Mouse (Mus musculus) lung, postnatal 0 days (tissue): Measurements from ENCODE around the gene Sod2. TPM values are rescaled to one million over a fixed set of nuclear protein-coding genes. Genes with fewer than 3 reads are reported as not detected.
"Not testable (repeated sequence)": the region's sequence is repeated elsewhere in the genome, so short reads cannot be mapped to it uniquely, and the experiment has no call there.

Experiments used
- ATAC-seq: fragments of 200-750 bp; cut with Nextera tagmentation; 2 replicates; pipeline ENCODE4 v1.8.0; 2017; ENCODE audit warnings: moderate library complexity
- DNase-seq: peaks from one replicate; pipeline ENCODE4 v3.0.0-alpha.2; 2016; ENCODE audit warnings: low spot score
- H3K27ac ChIP-seq: fragments of 300-500 bp; sonication (generic); 2 replicates; pipeline ENCODE4 v1.5.1; 2014; ENCODE audit warnings: antibody characterized with exemption, mild to moderate bottlenecking, low read length, mixed read lengths
- H3K27me3 ChIP-seq: fragments of 300-500 bp; sonication (generic); replicated peaks from 2 replicates; pipeline ENCODE4 v1.6.1; 2014; ENCODE audit warnings: low read length, mixed read lengths; ENCODE audit not compliant: insufficient read depth
- H3K36me3 ChIP-seq: fragments of 300-500 bp; sonication (generic); 2 replicates; pipeline ENCODE4 v1.6.1; 2014; ENCODE audit warnings: low read length, mixed read lengths; ENCODE audit not compliant: insufficient read depth
- H3K4me1 ChIP-seq: fragments of 300-500 bp; sonication (generic); 2 replicates; pipeline ENCODE4 v1.6.1; 2014; ENCODE audit warnings: antibody characterized with exemption, low read depth, low read length, mixed read lengths; ENCODE audit not compliant: insufficient read depth
- H3K4me2 ChIP-seq: fragments of 300-500 bp; sonication (generic); replicated peaks from 2 replicates; pipeline ENCODE4 v1.6.1; 2014; ENCODE audit warnings: low read depth, mild to moderate bottlenecking, low read length, moderate library complexity, mixed read lengths
- H3K4me3 ChIP-seq: fragments of 300-500 bp; sonication (generic); 2 replicates; pipeline ENCODE4 v1.5.1; 2014; ENCODE audit warnings: low read depth, low read length
- H3K9ac ChIP-seq: fragments of 300-500 bp; sonication (generic); replicated peaks from 2 replicates; pipeline ENCODE4 v1.6.1; 2014; ENCODE audit warnings: low read depth, mild to moderate bottlenecking
- H3K9me3 ChIP-seq: fragments of 300-500 bp; sonication (generic); 2 replicates; pipeline ENCODE4 v1.6.1; 2016; ENCODE audit warnings: low read length, mixed read lengths
- CTCF ChIP-seq: IDR thresholded peaks from 2 replicates; pipeline ENCODE4 v1.5.1; 2016; ENCODE audit warnings: antibody characterized with exemption, mild to moderate bottlenecking
- EP300 ChIP-seq: IDR thresholded peaks from 2 replicates; pipeline ENCODE4 v1.6.1; 2016; ENCODE audit warnings: antibody characterized with exemption, mild to moderate bottlenecking, control low read depth
- whole genome bisulfite sequencing: fragments of 180-500 bp; shearing (Covaris S2); extraction: QIAGEN DNeasy Blood & Tissue Kit; methylation state at CpG from one replicate; pipeline ENCODE4 v1.1.7; 2014; 5-methylcytosine and 5-hydroxymethylcytosine counted together
- polyA plus RNA-seq: library from polyadenylated mRNA; unstranded; fragments of >200 nt; fragmentation: Nextera tagmentation; extraction: Ambion mirVana; gene quantifications from 2 replicates; pipeline ENCODE4 v1.2.1, GENCODE M21; 2015

Gene Sod2
- polyA plus RNA-seq, 1 experiment from 2014 or later, result 195 TPM

DNA sequence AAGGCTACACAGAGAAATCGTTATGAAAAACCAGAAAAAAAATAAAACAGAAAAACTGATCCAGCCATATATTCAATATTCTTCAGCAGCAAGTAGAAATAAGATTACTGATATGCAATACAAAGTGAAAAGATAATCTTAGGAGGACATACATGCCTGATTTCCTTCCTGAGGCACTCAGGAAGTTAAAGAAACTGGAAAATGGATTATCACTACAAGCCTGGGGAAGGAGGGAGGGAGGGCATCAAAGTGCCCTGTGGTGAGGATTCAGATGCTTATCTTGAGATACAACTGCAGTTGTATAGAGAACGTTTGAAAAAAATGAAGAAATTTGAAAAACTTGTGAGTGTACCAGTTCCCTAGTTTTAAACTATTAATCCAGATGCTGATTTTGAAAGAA is 22.7 kb upstream of the Sod2 start:
- H3K27ac ChIP-seq, result no peak overlapping the region
- H3K27me3 ChIP-seq, result no peaks in the 10 kb centered on the region
- TF ChIP-seq CTCF, result no peak
- no peak overlapping the region for H3K9ac ChIP-seq
- H3K36me3 ChIP-seq, result peaks cover 27% of the 10 kb centered on the region
- DNase-seq (no peak), ATAC-seq (no peak)
- no peak overlapping the region for H3K4me2 ChIP-seq
- H3K4me1 ChIP-seq, result no peaks in the 10 kb centered on the region
- H3K9me3 ChIP-seq, result no peaks in the 10 kb centered on the region
- WGBS, result 50% methylated on average over 2 of the region's 2 CpGs
- H3K4me3 ChIP-seq, result no peak overlapping the region

GRCm38 (mm10) chr17:12988096-12988495 is 18.6 kb upstream of the Sod2 start:
- H3K4me3 ChIP-seq, H3K27ac ChIP-seq, H3K9me3 ChIP-seq, H3K27me3 ChIP-seq, H3K9ac ChIP-seq, H3K4me2 ChIP-seq, H3K4me1 ChIP-seq, ATAC-seq, DNase-seq: not testable (repeated sequence)
- WGBS, result 96% methylated on average over 8 of the region's 8 CpGs
- H3K36me3 ChIP-seq, result peaks cover 16% of the 10 kb centered on the region; the same call in 1 of the 2 replicates
- TF ChIP-seq CTCF, result peak; percentile 38; the same call in 1 of the 2 replicates

GRCm38 (mm10) chr17:12990567-12991145 is 16.0 kb upstream of the Sod2 start:
- H3K4me3 ChIP-seq, result peak overlapping the region; percentile 100
- TF ChIP-seq CTCF (no peak), EP300 (no peak)
- peaks cover 3% of the 10 kb centered on the region; the same call in 1 of the 2 replicates for H3K36me3 ChIP-seq
- H3K9ac ChIP-seq, result peak overlapping the region; percentile 100
- no peaks in the 10 kb centered on the region; the same call in 1 of the 2 replicates for H3K4me1 ChIP-seq
- 34% methylated on average over 8 of the region's 8 CpGs for WGBS
- DNase-seq (peak; percentile 50), ATAC-seq (no peak)
- no peaks in the 10 kb centered on the region for H3K9me3 ChIP-seq
- no peaks in the 10 kb centered on the region for H3K27me3 ChIP-seq
- H3K27ac ChIP-seq, result peak overlapping the region; percentile 100
- H3K4me2 ChIP-seq, result peak overlapping the region; percentile 81

DNA sequence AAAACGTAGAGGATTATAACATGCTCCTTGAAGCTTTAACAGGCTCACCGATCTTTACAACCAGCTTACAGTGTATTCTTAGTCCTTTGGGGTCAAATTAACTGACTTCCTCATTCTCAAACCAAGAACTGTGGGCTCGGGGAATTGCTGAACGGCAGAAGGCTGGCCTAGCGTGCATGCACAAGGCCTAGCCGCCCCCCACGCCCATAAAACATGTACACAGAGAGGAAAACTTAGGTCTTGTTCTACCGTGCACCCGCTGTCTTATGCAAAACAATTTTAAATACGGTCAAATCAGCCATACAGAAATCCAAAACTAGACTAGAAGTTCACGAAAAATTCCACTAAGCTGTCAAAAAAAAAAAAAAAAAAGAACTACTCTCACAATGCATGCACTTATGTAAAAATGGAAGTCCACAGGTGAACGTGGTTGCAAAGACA is 15.4 kb upstream of the Sod2 start:
- WGBS, result 1% methylated on average over 12 of the region's 12 CpGs
- Histone ChIP-seq H3K4me2 (peak overlapping the region; percentile 81), H3K9me3 (no peaks in the 10 kb centered on the region), H3K27me3 (no peaks in the 10 kb centered on the region), H3K4me1 (no peaks in the 10 kb centered on the region; the same call in 1 of the 2 replicates), H3K4me3 (peak overlapping the region; percentile 100), H3K36me3 (peaks cover 3% of the 10 kb centered on the region; the same call in 1 of the 2 replicates), H3K9ac (peak overlapping the region; percentile 100), H3K27ac (peak overlapping the region; percentile 100)
- ATAC-seq (no peak), DNase-seq (peak; percentile 48)
- TF ChIP-seq CTCF, result no peak
- TF ChIP-seq EP300, result no peak

DNA sequence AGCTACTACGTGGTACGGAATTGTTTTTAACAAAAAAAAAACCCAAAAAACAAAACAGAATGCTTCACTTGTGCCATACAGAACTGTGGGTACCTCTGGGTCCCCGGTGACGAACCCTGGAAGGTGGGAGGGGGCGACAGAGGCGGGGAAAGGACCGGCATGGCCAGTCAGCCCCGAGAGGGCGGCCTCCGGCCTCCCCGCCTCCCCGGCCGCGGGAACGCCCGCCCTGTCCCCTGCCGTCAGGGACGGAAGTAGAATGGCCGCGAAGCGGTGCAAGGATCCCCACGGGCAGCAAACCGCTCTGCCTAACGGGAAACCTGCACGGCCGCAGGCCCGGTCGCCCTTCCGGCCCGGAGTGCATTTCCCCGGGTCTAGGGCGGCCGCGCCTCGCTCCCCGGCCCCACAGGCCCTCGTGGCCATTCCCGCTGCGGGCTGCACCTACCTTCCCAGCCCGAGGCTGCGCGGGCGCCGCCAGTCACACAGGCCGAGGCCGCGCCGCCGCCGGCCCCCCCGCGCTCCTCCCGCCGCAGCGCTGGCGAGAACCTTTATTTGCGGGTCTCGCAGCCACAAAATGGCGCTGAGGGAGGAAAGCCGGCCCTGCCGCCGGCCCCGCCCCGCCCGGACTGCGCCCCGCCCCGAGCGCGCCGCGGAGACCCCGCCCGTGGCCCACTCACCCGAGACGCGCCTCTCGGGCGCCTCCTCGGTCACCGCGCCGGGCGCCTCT is 14.8 kb upstream of the Sod2 start:
- no peaks in the 10 kb centered on the region for H3K9me3 ChIP-seq
- peak overlapping the region; percentile 100 for H3K27ac ChIP-seq
- peak; percentile 93 for DNase-seq
- WGBS, result 2% methylated on average over 69 of the region's 84 CpGs
- H3K4me3 ChIP-seq, result peak overlapping the region; percentile 100
- H3K4me2 ChIP-seq, result peak overlapping the region; percentile 81
- ATAC-seq, result peak; percentile 96
- no peaks in the 10 kb centered on the region for H3K27me3 ChIP-seq
- H3K4me1 ChIP-seq, result no peaks in the 10 kb centered on the region; the same call in 1 of the 2 replicates
- TF ChIP-seq EP300, result no peak
- TF ChIP-seq CTCF, result no peak
- H3K9ac ChIP-seq, result peak overlapping the region; percentile 100
- peaks cover 3% of the 10 kb centered on the region; the same call in 1 of the 2 replicates for H3K36me3 ChIP-seq

GRCm38 (mm10) chr17:12992470-12992991 is 14.1 kb upstream of the Sod2 start:
- ATAC-seq, result peak; percentile 93

More at GRCm38 (mm10) chr17:12992470-12992991, 14.1 kb upstream of the Sod2 start:
- Histone ChIP-seq H3K27me3 (no peaks in the 10 kb centered on the region), H3K9me3 (no peaks in the 10 kb centered on the region), H3K4me3 (peak overlapping the region; percentile 100), H3K9ac (peak overlapping the region; percentile 100), H3K27ac (peak overlapping the region; percentile 100), H3K36me3 (peaks cover 3% of the 10 kb centered on the region; the same call in 1 of the 2 replicates), H3K4me2 (peak overlapping the region; percentile 81), H3K4me1 (no peaks in the 10 kb centered on the region; the same call in 1 of the 2 replicates)
- DNase-seq, result peak; percentile 98
- 0% methylated on average over 28 of the region's 51 CpGs for WGBS
- TF ChIP-seq EP300 (no peak), CTCF (peak; percentile 21; the same call in 1 of the 2 replicates)
